Mouse (Mus musculus): ENCODE results near the gene Nup85. TPM values are rescaled to one million over a fixed set of nuclear protein-coding genes. Genes with fewer than 3 reads are reported as not detected.

Gene Nup85
- total and polyA plus RNA-seq, 3 experiments = 282 to 326 (median 290) TPM

DNA sequence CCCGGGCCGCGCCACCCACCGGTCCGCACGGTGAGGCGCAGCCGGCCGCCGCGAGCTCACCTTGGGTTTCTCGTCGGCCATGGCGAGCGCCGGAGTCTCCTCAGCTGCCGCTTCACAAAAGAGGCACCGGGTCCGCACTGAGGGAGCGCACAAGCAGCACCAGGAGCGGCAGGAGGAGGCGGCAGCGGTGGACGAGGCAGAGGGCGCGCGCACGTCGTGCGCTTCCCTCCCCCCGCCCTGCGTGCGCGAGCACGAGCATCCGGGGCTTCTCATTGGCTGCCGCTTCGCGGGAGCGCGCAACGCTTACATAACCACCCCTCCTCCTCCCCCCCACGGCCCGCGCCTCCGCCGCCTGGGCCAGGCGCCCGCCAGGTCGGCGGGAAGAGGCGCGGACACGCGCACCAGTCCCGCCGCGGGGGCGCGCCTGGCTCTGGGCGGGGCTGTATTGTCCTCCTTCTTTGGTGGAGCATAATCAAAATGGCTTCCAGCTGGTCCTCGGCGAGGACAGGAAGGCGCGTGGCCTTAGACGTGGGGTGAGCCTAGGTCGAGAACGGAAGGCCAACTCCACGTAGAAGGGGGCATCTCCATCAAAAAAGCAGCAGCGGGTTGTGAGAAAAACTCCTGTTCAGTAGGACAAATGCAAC lies 28.1 kb upstream of the Nup85 start, which contains the start of gene Sumo2:
TSS of gene Sumo2 (minus strand) at position 239 of the 644 bp plus-strand sequence.
- Histone ChIP-seq H3K36me3 (replicated peaks in 1 of 2; ENCODE audit: control insufficient read depth in 1 of 2, insufficient read depth in 1 of 2, low read length in 1 of 2) (peaks cover 21 to 32% of the 10 kb centered on the region in 2 experiments), H3K27me3 (replicated peaks) (no peaks in the 10 kb centered on the region), H3K4me3 (replicated peaks in 1 of 3; ENCODE audit: low read depth in 2 of 3, low read length in 2 of 3, poor library complexity in 1 of 3) (peak within 1 kb of the TSS; percentile 82 to 96 (median 84)), H3K9ac (ENCODE audit: insufficient read depth, low read depth) (peak within 1 kb of the TSS; percentile 97), H3K4me2 (ENCODE audit: insufficient read depth, low read depth, poor library complexity, severe bottlenecking) (peak within 1 kb of the TSS; percentile 97), H3K4me1 (ENCODE audit: control insufficient read depth in 1 of 2, insufficient read depth in 2 of 2) (peaks cover 9 to 46% of the 10 kb centered on the region in 2 experiments; a peak in 3 of 4 replicates), H3K79me2 (replicated peaks; ENCODE audit: control insufficient read depth, extremely low read depth, insufficient read depth, poor library complexity, severe bottlenecking) (peaks cover 46% of the 10 kb centered on the region), H3K27ac (ENCODE audit: insufficient read depth, low read depth) (peak within 1 kb of the TSS; percentile 94), H3K9me3 (replicated peaks; ENCODE audit: low read length) (no peaks in the 10 kb centered on the region)
- in situ Hi-C loops (cut with MboI; ENCODE audit: low pct_ligation_motif_present, low pct_unique_long_range_greater_than_20kb, low sequenced_read_pairs) (no loop called here), dilution Hi-C loops (cut with MboI; ENCODE audit: extremely low pct_ligation_motif_present, extremely low pct_unique_long_range_greater_than_20kb, low sequenced_read_pairs) (no loop called here)
- peak; percentile 96 for DNase-seq (ENCODE audit: extremely low read depth)
- no peak for TF ChIP-seq JUN (IDR thresholded peaks at IDR 0.05; ENCODE audit: insufficient read depth, low read depth, low read length)
- TF ChIP-seq MXI1 (IDR thresholded peaks at IDR 0.05; ENCODE audit: low read depth, low read length) = no peak
- TF ChIP-seq CTCF (conservative IDR thresholded peaks at IDR 0.05 in 1 of 2, IDR thresholded peaks at IDR 0.05 in 1 of 2; ENCODE audit: low read depth in 2 of 2, low read length in 2 of 2) = no peak
- peak; percentile 71 for TF ChIP-seq TCF12 (IDR thresholded peaks at IDR 0.05; ENCODE audit: low read depth, low read length)
- TF ChIP-seq MAZ (IDR thresholded peaks at IDR 0.05; ENCODE audit: low read depth, low read length) = peak; percentile 98
- TF ChIP-seq UBTF (IDR thresholded peaks at IDR 0.05; ENCODE audit: low read depth, low read length) = 0 out of 2 replicates have a peak, but pooled peaks have one; percentile 19
- TF ChIP-seq CHD1 (IDR thresholded peaks at IDR 0.05; ENCODE audit: low read depth, low read length) = no peak
- no peak; the same call in 1 of the 2 replicates for TF ChIP-seq ZMIZ1 (IDR thresholded peaks at IDR 0.05; ENCODE audit: low read depth, low read length)
- TF ChIP-seq POLR2A (IDR thresholded peaks at IDR 0.05; ENCODE audit: low read depth, low read length) = peak; percentile 75
- TF ChIP-seq CHD2 (IDR thresholded peaks at IDR 0.05; ENCODE audit: low read length) = peak; percentile 23; the same call in 1 of the 2 replicates
- TF ChIP-seq POLR2AphosphoS2 (IDR thresholded peaks at IDR 0.05; ENCODE audit: low read depth, low read length) = no peak
- TF ChIP-seq NRF1 (IDR thresholded peaks at IDR 0.05; ENCODE audit: low read depth, low read length) = peak; percentile 55; the same call in 1 of the 2 replicates
- no peak for TF ChIP-seq ZC3H11A (IDR thresholded peaks at IDR 0.05; ENCODE audit: low read depth, low read length)
- no peak for TF ChIP-seq ZKSCAN1 (IDR thresholded peaks at IDR 0.05; ENCODE audit: borderline replicate concordance, low read depth, low read length)
- TF ChIP-seq GABPA (IDR thresholded peaks at IDR 0.05; ENCODE audit: insufficient replicate concordance, low read depth, low read length) = peak; percentile 46; the same call in 1 of the 2 replicates
- TF ChIP-seq MAFK (IDR thresholded peaks at IDR 0.05; ENCODE audit: insufficient replicate concordance, low read length) = no peak
- no peak for TF ChIP-seq KAT2A (IDR thresholded peaks at IDR 0.05; ENCODE audit: insufficient replicate concordance, low read length)
- no peak for TF ChIP-seq MEF2A (IDR thresholded peaks at IDR 0.05; ENCODE audit: borderline replicate concordance, low read depth, low read length)
- no peak for TF ChIP-seq RAD21 (IDR thresholded peaks at IDR 0.05; ENCODE audit: low read depth, low read length)
- TF ChIP-seq PAX5 (IDR thresholded peaks at IDR 0.05; ENCODE audit: low read length) = no peak
- TF ChIP-seq USF2 (conservative IDR thresholded peaks at IDR 0.05; ENCODE audit: low read depth, low read length) = no peak
- no peak for TF ChIP-seq BHLHE40 (IDR thresholded peaks at IDR 0.05; ENCODE audit: low read depth, low read length)
- TF ChIP-seq SIN3A (IDR thresholded peaks at IDR 0.05; ENCODE audit: low read length) = no peak; the same call in 1 of the 2 replicates
- no peak for TF ChIP-seq EP300 (IDR thresholded peaks at IDR 0.05; ENCODE audit: low read length)
- no peak for TF ChIP-seq JUND (conservative IDR thresholded peaks at IDR 0.05; ENCODE audit: low read depth, low read length)
- TF ChIP-seq SMC3 (IDR thresholded peaks at IDR 0.05; ENCODE audit: low read depth, low read length) = no peak
- 0 out of 2 replicates have a peak, but pooled peaks have one; percentile 46 for TF ChIP-seq E2F4 (IDR thresholded peaks at IDR 0.05; ENCODE audit: insufficient replicate concordance, low read depth, low read length)
- peak; percentile 85 for TF ChIP-seq MAX (IDR thresholded peaks at IDR 0.05; ENCODE audit: low read length)
- TF ChIP-seq IRF4 (IDR thresholded peaks at IDR 0.05; ENCODE audit: low read depth, low read length) = 0 out of 2 replicates have a peak, but pooled peaks have one; percentile 47
- TF ChIP-seq TBP (conservative IDR thresholded peaks at IDR 0.05; ENCODE audit: low read depth, low read length) = peak; percentile 76
- no peak for TF ChIP-seq RCOR1 (conservative IDR thresholded peaks at IDR 0.05; ENCODE audit: low read depth, low read length)
- TF ChIP-seq USF1 (IDR thresholded peaks at IDR 0.05; ENCODE audit: low read depth, low read length) = no peak
- TF ChIP-seq ELF1 (IDR thresholded peaks at IDR 0.05; ENCODE audit: low read depth, low read length) = peak; percentile 37; the same call in 1 of the 2 replicates
- TF ChIP-seq HCFC1 (IDR thresholded peaks at IDR 0.05; ENCODE audit: low read depth, low read length) = peak; percentile 54
- peak; percentile 72 for TF ChIP-seq NELFE (IDR thresholded peaks at IDR 0.05; ENCODE audit: low read depth, low read length)

Measured in CH12.LX (cell line).